Mouse (Mus musculus) left cerebral cortex, adult 18-20 months (tissue): ENCODE measurements around the gene Akr1b8. TPM values are rescaled to one million over a fixed set of nuclear protein-coding genes. Genes with fewer than 3 reads are reported as not detected.
"Not testable (repeated sequence)": the region's sequence is repeated elsewhere in the genome, so short reads cannot be mapped to it uniquely, and the experiment has no call there.

ENCODE experiments used
- DNase-seq, 2 experiments: peaks; one replicate each; pipeline ENCODE4 v3.0.0; 2021 to 2022; ENCODE audit warnings: low spot score in 2 of 2, mixed read lengths in 1 of 2
- long read RNA-seq, 2 experiments: library from polyadenylated mRNA; stranded (forward); transcript quantifications; one replicate each; pipeline ENCODE4 v2.0.0; 2021
- total RNA-seq, 2 experiments: library from RNA; stranded (reverse); gene quantifications; 2 replicates each; pipeline ENCODE4 v1.2.3; 2021

Gene Akr1b8
- total RNA-seq = under 1 TPM; 0.44 to 0.98 TPM
- long read RNA-seq, experiment 1, partial matches to known transcripts = 0 of 1 reads
- long read RNA-seq, experiment 1, other reads (novel, unspliced or antisense) = 0 of 1 reads
- long read RNA-seq, experiment 2 = 0 reads

DNA sequence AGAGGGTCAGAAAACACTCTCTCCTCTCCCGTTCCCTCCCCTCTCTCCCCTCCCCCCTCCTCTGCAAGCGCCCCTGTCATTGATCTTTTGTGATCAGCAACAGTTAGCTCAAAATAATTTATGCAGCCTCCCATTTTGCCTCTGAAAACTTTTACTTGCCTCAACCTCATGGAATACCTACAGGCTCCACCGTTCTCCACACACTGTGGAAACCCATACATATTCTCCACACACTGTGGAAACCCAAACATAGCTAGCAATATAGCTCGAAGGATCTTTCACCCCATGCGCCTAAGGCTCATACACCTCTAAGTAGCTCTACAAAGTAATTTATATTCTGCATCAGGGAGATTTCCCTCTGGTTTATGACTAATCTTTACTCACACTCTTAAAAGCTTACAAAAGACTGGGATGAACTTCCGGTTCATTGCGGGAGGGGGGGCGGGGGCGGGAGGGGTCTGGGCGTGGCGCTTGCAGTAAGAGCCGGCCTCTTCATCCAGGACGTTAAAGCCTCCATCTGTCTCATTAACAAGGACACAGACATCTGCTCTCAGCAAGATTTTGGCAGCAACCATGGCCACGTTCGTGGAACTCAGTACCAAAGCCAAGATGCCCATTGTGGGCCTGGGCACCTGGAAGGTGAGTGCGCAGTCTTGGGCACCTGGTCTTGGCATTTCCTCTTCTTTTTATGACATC is at the start of gene Akr1b8:
Akr1b8 (plus strand) TSS at position 462 of the 696 bp plus-strand sequence.
- no peak for DNase-seq

GRCm38 (mm10) chr6:34304675-34305241 is 49.2 kb upstream of the Akr1b8 start:
- DNase-seq = no peak

GRCm38 (mm10) chr6:34306797-34307196 is 47.1 kb upstream of the Akr1b8 start:
- DNase-seq = no peak

DNA sequence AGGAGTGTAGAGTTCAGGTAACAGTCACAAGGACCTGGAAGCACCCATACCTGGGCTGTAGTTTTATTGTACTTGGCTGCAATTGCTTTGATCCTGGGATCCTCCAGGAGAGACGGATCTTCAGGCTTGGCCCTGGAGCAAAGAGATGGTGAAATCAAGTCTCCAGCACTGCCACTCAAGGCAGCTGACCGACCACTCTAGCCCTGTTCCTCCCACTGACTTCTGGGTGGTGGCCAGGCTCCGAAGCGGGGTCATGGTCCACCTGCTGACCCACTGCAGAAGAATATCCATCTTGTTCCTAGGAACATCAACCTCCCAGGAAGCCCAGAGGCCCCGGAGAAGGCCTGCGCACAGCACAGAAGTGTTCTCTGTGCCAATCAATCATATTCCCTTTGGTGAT is 44.4 kb upstream of the Akr1b8 start:
- DNase-seq = no peak

- DNase-seq = no peak
Measured at GRCm38 (mm10) chr6:34310023-34310595, 43.8 kb upstream of the Akr1b8 start.

GRCm38 (mm10) chr6:34313386-34313785 is 40.5 kb upstream of the Akr1b8 start:
- no peak for DNase-seq

- DNase-seq = no peak
Measured at GRCm38 (mm10) chr6:34313921-34314320, 40.0 kb upstream of the Akr1b8 start.

DNA sequence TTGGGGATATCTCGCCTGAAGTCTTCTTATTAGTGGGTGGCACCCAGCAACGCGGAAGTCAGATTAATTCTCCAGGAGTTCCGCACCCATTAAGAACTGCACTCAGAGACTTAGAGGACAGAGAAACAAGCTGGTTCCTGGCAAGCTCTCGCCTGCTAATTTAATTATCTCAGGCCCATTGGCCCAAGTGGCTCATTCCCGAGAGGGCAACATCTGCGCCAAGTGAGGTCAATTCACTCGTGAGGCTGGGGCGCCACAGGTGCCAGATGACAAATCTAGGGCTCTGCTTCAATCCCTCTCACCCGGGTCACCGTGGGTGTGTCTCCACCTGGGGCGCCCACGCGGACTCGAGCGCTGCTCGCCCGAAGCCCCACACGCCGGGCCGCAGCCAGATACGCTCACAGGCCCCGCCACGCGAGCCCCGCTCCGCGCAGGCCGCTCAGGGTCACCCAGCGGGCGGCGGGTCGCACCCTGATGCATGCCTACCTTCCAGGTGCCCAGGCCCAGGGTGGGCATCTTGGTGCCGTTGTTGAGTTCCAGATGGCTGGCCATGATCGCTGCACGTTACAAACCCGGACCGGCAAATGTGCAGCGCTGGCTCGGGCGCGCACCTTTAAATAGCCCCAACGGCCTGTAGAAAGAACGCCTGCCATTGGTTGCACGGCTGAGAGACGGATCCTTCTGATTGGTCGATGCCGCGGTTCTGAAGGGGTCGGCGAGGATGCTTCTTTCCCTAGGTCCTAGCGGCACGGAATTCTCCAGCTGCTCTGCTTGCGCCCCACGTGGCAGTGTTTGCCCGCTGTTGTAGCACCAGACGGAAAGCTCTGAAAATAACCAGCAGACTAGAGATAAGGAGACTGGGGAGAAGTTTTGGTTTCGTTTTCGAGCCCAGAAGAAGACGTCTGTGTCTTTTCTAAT is 36.8 kb upstream of the Akr1b8 start, which contains the start of gene Akr1b3:
Akr1b3 (minus strand) TSS at position 625 of the 918 bp plus-strand sequence.
- peak; percentile 84 to 92 for DNase-seq

- DNase-seq = no peak
Measured at GRCm38 (mm10) chr6:34318172-34318571, 35.7 kb upstream of the Akr1b8 start.

DNA sequence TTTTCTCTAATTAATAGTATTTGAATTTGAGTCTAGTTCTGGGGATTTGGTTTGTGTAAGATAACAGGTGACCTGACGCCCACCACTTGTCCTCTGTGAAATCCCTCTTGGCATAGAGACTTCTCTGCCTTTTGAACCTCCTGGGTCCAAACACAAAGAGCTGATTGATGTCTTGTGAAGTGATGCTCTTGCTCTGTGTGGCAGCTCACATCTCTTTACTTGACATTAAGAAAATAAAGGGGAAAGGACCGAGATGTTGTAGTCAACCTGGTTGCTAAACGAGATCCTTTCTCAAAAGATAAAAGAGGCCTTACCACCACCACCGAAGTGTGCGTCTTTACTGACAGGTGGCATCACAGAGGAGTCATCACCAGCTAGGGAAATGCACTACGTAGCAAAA is 35.3 kb upstream of the Akr1b8 start:
- no peak for DNase-seq

- DNase-seq = no peak
Measured at GRCm38 (mm10) chr6:34322121-34322520, 31.8 kb upstream of the Akr1b8 start.

DNA sequence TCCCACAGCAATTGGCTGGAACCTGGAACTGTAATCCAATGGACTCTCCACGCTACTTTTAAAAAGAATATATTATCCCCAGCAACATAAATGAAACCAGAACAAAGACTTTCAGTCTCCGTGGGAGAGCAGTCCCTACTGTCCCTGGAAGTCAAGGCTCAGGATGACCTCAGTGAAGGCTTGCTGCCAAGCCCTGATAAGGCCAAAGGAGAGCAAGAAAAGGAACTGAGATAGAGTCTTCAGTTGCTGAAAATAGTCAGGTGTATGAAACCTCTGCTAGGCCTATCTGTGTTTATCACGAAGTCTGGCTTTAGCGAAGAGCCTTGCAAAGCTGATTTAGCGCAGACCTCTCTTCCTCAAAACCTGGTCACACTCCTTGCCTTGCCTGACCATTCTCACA is 22.5 kb upstream of the Akr1b8 start:
- no peak for DNase-seq

DNA sequence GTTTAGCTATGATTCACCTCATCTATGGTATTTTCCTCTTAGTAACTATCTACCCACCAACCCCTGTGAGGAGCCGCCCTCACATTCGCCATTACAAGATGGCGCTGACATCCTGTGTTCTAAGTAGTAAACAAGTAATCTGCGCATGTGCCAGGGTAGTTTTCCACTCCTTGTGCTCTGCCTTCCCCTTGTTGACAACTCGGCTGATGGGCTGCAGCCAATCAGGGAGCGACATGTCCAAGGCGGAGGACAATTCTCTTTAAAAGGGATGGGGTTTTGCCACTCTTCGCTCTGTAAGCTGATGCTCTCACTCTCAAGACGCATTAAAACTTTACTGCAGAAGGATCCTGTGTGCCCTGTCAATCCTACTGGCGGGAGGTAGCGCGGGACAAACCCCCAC is 22.1 kb upstream of the Akr1b8 start:
- not testable (repeated sequence) for DNase-seq

DNA sequence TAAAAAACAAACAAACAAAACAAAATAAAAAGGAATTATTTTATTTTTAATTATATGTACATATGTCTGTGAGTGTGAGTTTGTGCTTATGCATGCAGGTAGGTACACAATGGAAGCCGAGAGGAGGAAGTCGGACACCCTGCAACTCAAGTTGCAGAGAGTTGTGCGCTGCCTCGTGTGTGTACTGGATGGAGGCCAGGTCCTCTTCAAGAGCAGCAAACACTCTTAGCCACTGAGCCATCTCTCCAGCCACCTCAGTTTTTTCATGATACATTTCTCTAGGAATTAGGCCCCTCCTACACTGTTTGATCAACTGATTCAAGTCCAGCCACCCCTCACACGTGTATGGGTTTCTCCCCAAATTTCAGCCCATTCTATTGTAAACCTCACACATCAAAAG is 19.2 kb upstream of the Akr1b8 start:
- no peak for DNase-seq

DNA sequence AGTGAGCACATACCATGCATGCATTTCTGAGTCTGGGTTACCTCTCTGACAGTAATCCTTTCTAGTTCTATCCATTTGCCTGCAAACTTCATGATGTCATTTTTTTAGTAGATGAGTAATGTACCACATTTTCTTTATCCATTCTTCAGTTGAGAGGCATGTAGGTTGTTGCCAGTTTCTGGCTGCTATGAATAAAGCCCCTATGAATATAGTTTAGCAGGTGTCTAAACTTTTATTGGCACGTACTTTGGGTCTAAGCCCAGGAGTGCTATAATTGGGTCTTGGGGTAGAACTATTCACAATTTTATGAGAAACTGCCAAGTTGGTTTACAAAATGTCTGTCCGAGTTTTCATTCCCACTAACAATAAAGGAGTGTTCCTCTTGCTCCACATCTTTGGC is 16.1 kb upstream of the Akr1b8 start:
- no peak for DNase-seq

GRCm38 (mm10) chr6:34341991-34342390 is 11.9 kb upstream of the Akr1b8 start:
- DNase-seq = no peak

DNA sequence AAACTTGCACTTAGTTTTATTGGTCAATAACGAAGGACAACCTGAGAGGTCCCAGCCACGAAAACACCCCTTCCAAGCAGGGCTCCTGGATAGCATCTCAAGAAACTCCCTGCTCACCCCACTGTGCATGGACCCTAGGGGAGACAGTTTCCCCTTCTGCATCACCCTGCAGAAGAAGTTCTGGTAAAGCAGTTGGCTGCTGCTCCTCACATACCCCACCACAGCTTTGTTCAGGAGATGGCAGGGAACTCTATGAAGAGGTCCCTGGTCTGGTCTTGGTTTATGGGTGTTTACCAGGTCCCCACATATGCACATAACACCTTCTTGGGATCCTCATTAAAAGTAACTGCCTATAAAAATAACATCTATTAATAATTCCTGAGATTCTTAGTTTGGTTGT is 11.4 kb upstream of the Akr1b8 start:
- DNase-seq = no peak

GRCm38 (mm10) chr6:34343426-34343825 is 10.5 kb upstream of the Akr1b8 start:
- DNase-seq = no peak

- no peak for DNase-seq
Measured at GRCm38 (mm10) chr6:34344135-34344850, 9.6 kb upstream of the Akr1b8 start.

GRCm38 (mm10) chr6:34344935-34345334 is 9.0 kb upstream of the Akr1b8 start:
- DNase-seq = no peak
